Mouse (Mus musculus): ENCODE data around the gene Rps4x. TPM values are rescaled to one million over a fixed set of nuclear protein-coding genes. Genes with fewer than 3 reads are reported as not detected.

Gene Rps4x
- polyA plus RNA-seq, 1 experiment: 561 TPM

GRCm38 (mm10) chrX:102141157-102141556, 48.0 kb downstream of the Rps4x start:
- Histone ChIP-seq H3K4me3 (ENCODE audit: insufficient read depth, low read length) (no peak overlapping the region), H3K4me1 (ENCODE audit: control insufficient read depth, insufficient read depth, low read length) (no peaks in the 10 kb centered on the region), H3K27ac (ENCODE audit: insufficient read depth, low read length) (no peak overlapping the region)
- TF ChIP-seq CTCF (IDR thresholded peaks at IDR 0.05; ENCODE audit: extremely low read depth, insufficient read depth, low read length) (no peak), POLR2A (IDR thresholded peaks at IDR 0.05; ENCODE audit: extremely low read depth, insufficient read depth, low read length) (no peak)

Other genes with a start within 250 kb of the Rps4x start
- gene Rtl5, start 118.1 kb downstream of the Rps4x start, polyA plus RNA-seq (2012; rRNA removed): 16.2 and 17.2 TPM in 2 replicates
- 46.0 and 46.5 TPM in 2 replicates for gene Pin4, start 69.9 kb downstream of the Rps4x start, polyA plus RNA-seq (2012; rRNA removed)
- 0.08 and 0.10 TPM in 2 replicates for gene Ercc6l, start 32.3 kb downstream of the Rps4x start, polyA plus RNA-seq (2012; rRNA removed)
- gene Cited1, start 62.8 kb upstream of the Rps4x start, polyA plus RNA-seq (2012; rRNA removed): 5.0 and 5.3 TPM in 2 replicates